Mouse (Mus musculus) liver, adult (tissue): ENCODE measurements at regions not wholly inside any gene's neighbourhood (a gene's known extent, or its start where the extent isn't known, plus 50 kb on each side); places are given as distances from the start of the nearest gene placed in this dataset.
A peak's percentile ranks its signal among the peaks of the same experiment; 100 is the strongest.

Experiments
- GATA4 ChIP-seq: IDR thresholded peaks from 2 replicates; pipeline ENCODE4 v1.6.1; 2014; ENCODE audit warnings: mild to moderate bottlenecking, low read length; ENCODE audit not compliant: insufficient replicate concordance

- TF ChIP-seq GATA4 = peak; percentile 83
Measured at GRCm38 (mm10) chr16:86945531-86946144, 408.3 kb upstream of the N6amt1 start.

- TF ChIP-seq GATA4 = no peak
Measured at GRCm38 (mm10) chr16:86945058-86945457, 408.9 kb upstream of the N6amt1 start.

GRCm38 (mm10) chr16:86934989-86935388, 419.0 kb upstream of the N6amt1 start:
- TF ChIP-seq GATA4 = peak; percentile 90

GRCm38 (mm10) chr16:86932765-86933164, 421.2 kb upstream of the N6amt1 start:
- no peak for TF ChIP-seq GATA4

GRCm38 (mm10) chr16:86897967-86898710, 455.8 kb upstream of the N6amt1 start:
- no peak for TF ChIP-seq GATA4

- TF ChIP-seq GATA4 = no peak
Measured at GRCm38 (mm10) chr16:86894982-86895381, 459.0 kb upstream of the N6amt1 start.

GRCm38 (mm10) chr16:86894333-86894732, 459.7 kb upstream of the N6amt1 start:
- TF ChIP-seq GATA4 = no peak

- TF ChIP-seq GATA4 = no peak
Measured at GRCm38 (mm10) chr16:86888421-86888820, 465.6 kb upstream of the N6amt1 start.

- TF ChIP-seq GATA4 = no peak
Measured at GRCm38 (mm10) chr16:86887605-86888004, 466.4 kb upstream of the N6amt1 start.

GRCm38 (mm10) chr16:86883862-86884261, 470.1 kb upstream of the N6amt1 start:
- peak; percentile 71; the same call in 1 of the 2 replicates for TF ChIP-seq GATA4

GRCm38 (mm10) chr16:86882529-86882928, 471.5 kb upstream of the N6amt1 start:
- TF ChIP-seq GATA4 = no peak

GRCm38 (mm10) chr16:86881583-86881982, 472.4 kb upstream of the N6amt1 start:
- TF ChIP-seq GATA4 = no peak

- no peak for TF ChIP-seq GATA4
Measured at GRCm38 (mm10) chr16:86860828-86861227, 493.2 kb upstream of the N6amt1 start.

GRCm38 (mm10) chr16:86855891-86856290, 498.1 kb upstream of the N6amt1 start:
- no peak for TF ChIP-seq GATA4

- no peak for TF ChIP-seq GATA4
Measured at GRCm38 (mm10) chr16:86855312-86855711, 498.7 kb upstream of the N6amt1 start.

- no peak for TF ChIP-seq GATA4
Measured at GRCm38 (mm10) chr16:86853398-86853797, 500.6 kb upstream of the N6amt1 start.
